Mouse (Mus musculus) left cerebral cortex, adult 2 months (tissue): ENCODE measurements at regions not wholly inside any gene's neighbourhood (a gene's known extent, or its start where the extent isn't known, plus 50 kb on each side); places are given as distances from the start of the nearest gene placed in this dataset.
"Not testable (repeated sequence)": the region's sequence is repeated elsewhere in the genome, so short reads cannot be mapped to it uniquely, and the experiment has no call there.

Experiments used
- DNase-seq, 2 experiments: peaks; one replicate each; pipeline ENCODE4 v3.0.0; 2021 to 2022; ENCODE audit warnings: low spot score in 2 of 2, mixed read lengths in 1 of 2; ENCODE audit errors: extremely low spot score in 1 of 2
- H3K27ac ChIP-seq: fragments of 200-600 bp; 2 replicates; pipeline ENCODE4 v1.8.1; 2022
- H3K4me3 ChIP-seq: fragments of 200-600 bp; 2 replicates; pipeline ENCODE4 v1.8.1; 2022
- CTCF ChIP-seq: fragments of 200-600 bp; IDR thresholded peaks from 2 replicates; pipeline ENCODE4 v1.8.1; 2022; ENCODE audit warnings: antibody characterized with exemption, mild to moderate bottlenecking, moderate library complexity
- intact Hi-C: fragments of 180-260 bp; cut with DNase I; formaldehyde crosslinking; loops from one replicate; pipeline ENCODE4 v1.15.1; 2025

- TF ChIP-seq CTCF: no peak
- Histone ChIP-seq H3K27ac (no peak overlapping the region), H3K4me3 (no peak overlapping the region)
- DNase-seq: no peak
- intact Hi-C loops: no loop called here
Observed at GRCm38 (mm10) chr7:118320307-118320706, 76.8 kb upstream of the Smg1 start.

GRCm38 (mm10) chr7:118318432-118319135 lies 75.1 kb upstream of the Smg1 start:
- H3K4me3 ChIP-seq: no peak overlapping the region
- DNase-seq: no peak
- no peak overlapping the region for H3K27ac ChIP-seq
- intact Hi-C loops: no loop called here
- TF ChIP-seq CTCF: no peak

DNA sequence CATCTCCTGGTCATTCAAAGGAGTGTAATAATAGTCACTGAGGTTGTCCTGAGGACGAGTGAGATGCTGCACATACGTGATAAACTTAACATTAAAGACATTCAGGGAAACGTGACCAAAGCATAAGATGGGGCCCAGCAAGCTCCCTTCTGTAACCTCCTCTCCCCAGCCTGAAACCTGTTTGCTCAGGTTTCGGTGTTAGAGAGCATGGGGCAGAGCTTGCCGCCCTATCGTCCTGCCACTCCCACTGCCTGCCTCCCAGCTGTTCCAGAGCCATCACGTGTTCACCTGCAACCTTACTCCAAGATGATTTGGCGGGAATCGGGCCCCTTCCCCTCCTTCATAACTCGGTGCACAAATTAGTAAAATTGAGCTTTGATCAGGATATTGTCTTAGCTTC lies 71.4 kb upstream of the Smg1 start:
- H3K27ac ChIP-seq, H3K4me3 ChIP-seq, DNase-seq: not testable (repeated sequence)
- intact Hi-C loops: loop anchor here (2.0 kb wide), 1 partner anchor 50 kb away; no protein-coding TSS in a partner anchor

DNA sequence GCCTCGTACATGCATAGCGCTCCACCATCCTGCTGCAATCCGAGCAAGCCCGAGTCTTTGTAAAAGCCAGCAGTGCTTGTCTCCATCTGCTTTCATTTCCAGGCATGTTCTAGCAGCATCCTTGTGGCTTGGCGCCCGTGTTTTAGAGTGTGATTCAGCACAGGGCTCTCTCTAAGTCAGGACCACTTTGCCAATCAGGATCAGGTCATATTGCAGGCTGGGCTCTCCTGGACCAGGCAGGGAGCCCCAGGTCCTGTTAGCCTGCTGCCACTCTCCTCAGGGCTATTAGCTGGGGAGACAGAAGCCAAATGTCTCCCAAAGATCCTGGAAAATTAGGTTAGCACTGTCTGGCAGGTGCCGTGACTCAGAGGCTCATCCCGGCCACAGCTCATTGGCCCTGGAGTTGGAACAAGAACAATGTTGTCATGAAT lies 70.8 kb upstream of the Smg1 start:
- TF ChIP-seq CTCF: no peak
- peak in 1 of 2 experiments; percentile 37 for DNase-seq
- intact Hi-C loops: loop anchor here (2.0 kb wide), 1 partner anchor 51 kb away; no protein-coding TSS in a partner anchor
- Histone ChIP-seq H3K4me3 (no peak overlapping the region), H3K27ac (peak overlapping the region; percentile 40; the same call in 1 of the 2 replicates)

GRCm38 (mm10) chr7:118313818-118314217 lies 70.3 kb upstream of the Smg1 start:
- TF ChIP-seq CTCF: peak; percentile 64
- H3K4me3 ChIP-seq: no peak overlapping the region
- peak in 1 of 2 experiments; percentile 17 for DNase-seq
- H3K27ac ChIP-seq: 0 out of 2 replicates have a peak overlapping the region, but pooled peaks have one; percentile 40
- intact Hi-C loops: loop anchor here (2.0 kb wide), 1 partner anchor 51 kb away; no protein-coding TSS in a partner anchor

DNA sequence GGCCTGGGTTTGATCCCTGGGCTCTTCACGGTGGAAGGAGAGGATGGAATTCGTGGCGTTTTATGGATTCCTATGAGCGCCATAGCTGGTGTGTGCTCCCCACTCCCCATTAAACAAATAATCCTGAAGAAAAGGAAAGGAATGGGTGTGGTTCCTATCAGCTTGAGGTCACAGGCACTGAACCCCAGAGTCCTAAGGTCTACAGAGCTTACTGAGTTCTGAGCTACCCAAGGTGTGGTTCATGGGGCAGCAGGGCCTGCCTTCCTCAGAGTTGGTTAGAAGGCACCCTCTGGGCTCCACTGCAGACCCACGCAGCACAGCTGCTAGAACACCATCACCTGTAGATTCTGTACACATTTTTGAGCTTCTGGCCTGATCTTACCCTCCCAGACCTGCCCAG lies 66.3 kb upstream of the Smg1 start:
- DNase-seq: no peak
- no peak overlapping the region for H3K27ac ChIP-seq
- intact Hi-C loops: loop anchor here (5.0 kb wide), 1 partner anchor 288 kb away; the partner anchor contains the start of gene Tmc5

GRCm38 (mm10) chr7:118308882-118309281 lies 65.4 kb upstream of the Smg1 start:
- Histone ChIP-seq H3K27ac (no peak overlapping the region), H3K4me3 (no peak overlapping the region)
- intact Hi-C loops: loop anchor here (5.0 kb wide), 1 partner anchor 288 kb away; the partner anchor contains the start of gene Tmc5
- no peak for DNase-seq
- TF ChIP-seq CTCF: no peak

More for the DNA sequence above, 66.3 kb upstream of the Smg1 start:
- TF ChIP-seq CTCF: no peak
- H3K4me3 ChIP-seq: no peak overlapping the region

DNA sequence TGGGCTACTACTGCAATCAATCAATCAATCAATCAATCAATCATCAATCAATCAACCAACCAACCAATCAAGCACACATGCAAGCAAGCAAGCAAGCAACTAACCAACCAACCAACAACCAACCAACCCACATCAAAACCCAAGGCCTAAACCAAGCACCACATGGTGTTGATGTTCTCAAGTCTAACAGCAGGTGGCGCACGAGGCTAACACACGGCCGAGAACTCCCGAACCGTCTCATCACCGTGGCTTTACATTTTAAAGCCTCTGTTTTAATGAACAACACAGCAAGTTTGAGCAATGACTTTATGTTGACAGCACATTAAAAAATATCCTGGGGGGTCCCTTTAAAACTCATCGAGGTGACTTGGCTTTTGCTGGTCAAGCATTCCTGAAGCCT lies 61.3 kb upstream of the Smg1 start:
- peak; percentile 72 to 84 for DNase-seq
- peak; percentile 71 for TF ChIP-seq CTCF
- Histone ChIP-seq H3K27ac (no peak overlapping the region), H3K4me3 (no peak overlapping the region)
- intact Hi-C loops: loop anchor here (1.0 to 5.0 kb wide), 5 partner anchors 104 to 382 kb away; partner anchors contain the start of genes Syt17 and Tmc5

GRCm38 (mm10) chr7:118304338-118304737 lies 60.9 kb upstream of the Smg1 start:
- TF ChIP-seq CTCF: no peak
- intact Hi-C loops: loop anchor here (2.0 to 5.0 kb wide), 3 partner anchors 104 to 383 kb away; partner anchors contain the start of gene Syt17

GRCm38 (mm10) chr7:118303921-118304320 lies 60.5 kb upstream of the Smg1 start:
- intact Hi-C loops: loop anchor here (2.0 to 5.0 kb wide), 3 partner anchors 105 to 383 kb away; partner anchors contain the start of gene Syt17
- no peak for DNase-seq
- no peak overlapping the region for H3K4me3 ChIP-seq
- no peak for TF ChIP-seq CTCF
- no peak overlapping the region for H3K27ac ChIP-seq

More at GRCm38 (mm10) chr7:118304338-118304737, 60.9 kb upstream of the Smg1 start:
- H3K27ac ChIP-seq: no peak overlapping the region
- no peak overlapping the region for H3K4me3 ChIP-seq
- no peak for DNase-seq

GRCm38 (mm10) chr7:118300678-118301342 lies 57.3 kb upstream of the Smg1 start:
- no peak overlapping the region for H3K27ac ChIP-seq
- TF ChIP-seq CTCF: no peak; the same call in 1 of the 2 replicates
- no peak overlapping the region for H3K4me3 ChIP-seq
- intact Hi-C loops: loop anchor here (5.0 kb wide), 1 partner anchor 386 kb away; no protein-coding TSS in a partner anchor
- no peak for DNase-seq

DNA sequence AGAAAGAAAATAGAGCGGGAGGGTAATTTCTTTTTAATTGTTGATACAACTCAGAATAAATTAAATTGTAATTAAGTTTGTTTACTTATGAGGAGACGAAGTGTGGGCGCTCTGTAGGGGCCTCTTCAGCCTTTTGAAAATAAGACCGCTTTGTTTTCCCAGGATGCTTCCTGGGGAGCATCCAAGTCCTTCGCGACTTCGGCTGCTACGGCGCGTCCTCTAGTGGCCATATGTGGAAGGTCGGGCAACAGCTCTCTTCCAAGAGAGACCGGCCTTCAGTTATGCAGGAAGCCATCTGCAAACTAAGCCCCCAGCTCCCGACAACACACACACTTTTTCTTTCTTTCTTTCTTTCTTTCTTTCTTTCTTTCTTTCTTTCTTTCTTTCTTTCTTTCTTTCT lies 54.1 kb upstream of the Smg1 start:
- peak; percentile 94 for TF ChIP-seq CTCF
- peak; percentile 77 to 88 for DNase-seq
- Histone ChIP-seq H3K27ac (no peak overlapping the region), H3K4me3 (no peak overlapping the region)
- intact Hi-C loops: loop anchor here (5.0 to 10.0 kb wide), 4 partner anchors 55 to 180 kb away; partner anchors contain the start of genes Rps15a and Smg1
